Mouse (Mus musculus): ENCODE results near the gene Npy. TPM values are rescaled to one million over a fixed set of nuclear protein-coding genes. Genes with fewer than 3 reads are reported as not detected.

Gene Npy
- total and polyA plus RNA-seq, 3 experiments: 0.24 TPM; not detected in 2

GRCm38 (mm10) chr6:49867571-49867970, 45.1 kb downstream of the Npy start:
- TF ChIP-seq TAL1 (conservative IDR thresholded peaks at IDR 0.05; ENCODE audit: low read depth, low read length): no peak
- TF ChIP-seq CTCF (IDR thresholded peaks at IDR 0.05; ENCODE audit: low read depth, low read length): no peak
- no peak for TF ChIP-seq POLR2AphosphoS5 (IDR thresholded peaks at IDR 0.05; ENCODE audit: insufficient replicate concordance, low read depth, low read length)
- no peak for TF ChIP-seq GATA2 (IDR thresholded peaks at IDR 0.05; ENCODE audit: borderline replicate concordance, low read depth, low read length)
- TF ChIP-seq GATA1 (IDR thresholded peaks at IDR 0.05; ENCODE audit: borderline replicate concordance, low read length): no peak
- no peaks in the 10 kb centered on the region for H3K4me1 ChIP-seq (ENCODE audit: insufficient read depth, low read depth, low read length)

DNA sequence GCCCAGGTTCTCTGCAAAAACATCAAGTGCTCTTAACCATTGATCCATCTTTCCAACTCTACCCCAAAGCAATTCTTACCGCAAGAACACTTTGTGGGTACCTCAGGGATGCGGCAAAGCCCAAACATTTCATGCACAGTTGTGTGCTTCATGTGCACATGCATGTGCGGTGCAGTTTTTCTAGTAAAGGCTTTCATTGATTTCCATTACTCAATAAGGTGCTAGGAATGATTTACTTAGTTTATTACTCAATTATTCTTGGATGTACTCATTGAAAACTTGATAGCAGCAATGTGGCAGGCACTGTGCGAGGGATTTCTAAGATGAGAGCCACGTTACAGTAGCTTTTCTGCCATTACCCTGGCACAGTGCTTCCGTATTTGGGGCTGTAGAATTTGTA, 48.6 kb downstream of the Npy start:
- Histone ChIP-seq H3K27me3 (ENCODE audit: insufficient read depth, low read length) (no peaks in the 10 kb centered on the region; the same call in 1 of the 2 replicates), H3K4me1 (ENCODE audit: insufficient read depth, low read depth, low read length) (no peaks in the 10 kb centered on the region), H3K9me3 (replicated peaks) (no peaks in the 10 kb centered on the region), H3K36me3 (replicated peaks) (no peaks in the 10 kb centered on the region), H3K4me3 (ENCODE audit: low read depth, low read length) (no peak overlapping the region)
- no peak for DNase-seq (ENCODE audit: low spot score)
- no peak for TF ChIP-seq TAL1 (conservative IDR thresholded peaks at IDR 0.05; ENCODE audit: low read depth, low read length)
- TF ChIP-seq GATA2 (IDR thresholded peaks at IDR 0.05; ENCODE audit: borderline replicate concordance, low read depth, low read length): no peak
- no peak for TF ChIP-seq GATA1 (IDR thresholded peaks at IDR 0.05; ENCODE audit: borderline replicate concordance, low read length)
- TF ChIP-seq POLR2AphosphoS5 (IDR thresholded peaks at IDR 0.05; ENCODE audit: insufficient replicate concordance, low read depth, low read length): no peak
- TF ChIP-seq CTCF (IDR thresholded peaks at IDR 0.05; ENCODE audit: low read depth, low read length): no peak
- ATAC-seq (ENCODE audit: extremely low read depth, insufficient number of reproducible peaks, low FRiP score, poor library complexity, severe bottlenecking): no peak

More at GRCm38 (mm10) chr6:49867571-49867970, 45.1 kb downstream of the Npy start:
- no peaks in the 10 kb centered on the region for H3K36me3 ChIP-seq (replicated peaks)
- DNase-seq (ENCODE audit: low spot score) (no peak), ATAC-seq (ENCODE audit: extremely low read depth, insufficient number of reproducible peaks, low FRiP score, poor library complexity, severe bottlenecking) (no peak)
- no peaks in the 10 kb centered on the region for H3K9me3 ChIP-seq (replicated peaks)
- no peak overlapping the region for H3K4me3 ChIP-seq (ENCODE audit: low read depth, low read length)
- no peaks in the 10 kb centered on the region for H3K27me3 ChIP-seq (ENCODE audit: insufficient read depth, low read length)

DNA sequence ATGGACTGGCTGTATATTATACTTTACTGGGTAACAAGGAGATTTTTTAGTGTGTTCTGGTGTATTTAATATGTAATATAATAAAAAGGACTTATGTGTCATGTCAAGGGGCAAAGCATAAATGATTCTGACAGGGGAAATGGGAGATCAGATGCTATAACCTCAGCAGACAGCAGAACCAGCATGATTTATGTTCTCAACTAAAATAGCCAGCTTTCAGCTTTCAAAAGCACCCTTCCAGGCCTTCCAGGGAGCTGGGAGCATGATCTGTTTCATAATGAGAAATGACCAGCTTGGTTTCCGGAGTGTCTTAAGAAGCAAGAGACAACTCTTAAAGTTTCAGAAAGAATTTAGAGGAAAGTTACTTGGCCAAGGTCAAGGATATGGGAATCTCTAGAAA, 51.0 kb downstream of the Npy start:
- Histone ChIP-seq H3K27me3 (ENCODE audit: insufficient read depth, low read length) (peaks cover 2% of the 10 kb centered on the region; the same call in 1 of the 2 replicates), H3K36me3 (replicated peaks) (no peaks in the 10 kb centered on the region), H3K9me3 (replicated peaks) (no peaks in the 10 kb centered on the region), H3K4me3 (ENCODE audit: low read depth, low read length) (no peak overlapping the region), H3K4me1 (ENCODE audit: insufficient read depth, low read depth, low read length) (no peaks in the 10 kb centered on the region)
- no peak for ATAC-seq (ENCODE audit: extremely low read depth, insufficient number of reproducible peaks, low FRiP score, poor library complexity, severe bottlenecking)
- no peak for TF ChIP-seq GATA1 (IDR thresholded peaks at IDR 0.05; ENCODE audit: borderline replicate concordance, low read length)
- TF ChIP-seq GATA2 (IDR thresholded peaks at IDR 0.05; ENCODE audit: borderline replicate concordance, low read depth, low read length): no peak
- no peak for TF ChIP-seq POLR2AphosphoS5 (IDR thresholded peaks at IDR 0.05; ENCODE audit: insufficient replicate concordance, low read depth, low read length)
- no peak for TF ChIP-seq TAL1 (conservative IDR thresholded peaks at IDR 0.05; ENCODE audit: low read depth, low read length)
- TF ChIP-seq CTCF (IDR thresholded peaks at IDR 0.05; ENCODE audit: low read depth, low read length): no peak
- DNase-seq (ENCODE audit: low spot score): no peak

GRCm38 (mm10) chr6:49875160-49875559, 52.6 kb downstream of the Npy start:
- TF ChIP-seq POLR2AphosphoS5 (IDR thresholded peaks at IDR 0.05; ENCODE audit: insufficient replicate concordance, low read depth, low read length): no peak
- no peak for TF ChIP-seq GATA1 (IDR thresholded peaks at IDR 0.05; ENCODE audit: borderline replicate concordance, low read length)
- TF ChIP-seq TAL1 (conservative IDR thresholded peaks at IDR 0.05; ENCODE audit: low read depth, low read length): no peak
- no peak for TF ChIP-seq CTCF (IDR thresholded peaks at IDR 0.05; ENCODE audit: low read depth, low read length)
- TF ChIP-seq GATA2 (IDR thresholded peaks at IDR 0.05; ENCODE audit: borderline replicate concordance, low read depth, low read length): no peak

DNA sequence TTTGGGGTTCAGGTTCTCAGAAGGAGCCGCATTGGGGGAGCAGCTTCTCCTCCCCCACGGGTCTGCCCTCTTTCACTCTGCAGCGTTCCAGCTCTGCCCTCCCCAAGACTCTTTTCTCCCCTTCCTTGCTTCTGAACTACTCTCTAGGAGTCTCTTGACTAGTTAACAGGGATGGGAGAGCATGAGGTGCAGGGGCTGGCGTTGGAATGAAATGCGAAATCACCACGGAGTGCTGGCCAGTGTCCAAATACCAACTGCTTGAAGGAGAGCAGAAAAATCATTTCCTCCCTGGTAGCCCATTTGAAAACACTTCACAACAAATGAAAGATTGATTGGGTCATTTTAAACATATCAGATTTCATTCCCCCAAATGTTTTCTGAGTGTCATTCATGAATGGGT, 53.3 kb downstream of the Npy start:
- TF ChIP-seq CTCF (IDR thresholded peaks at IDR 0.05; ENCODE audit: low read depth, low read length) (no peak), GATA1 (IDR thresholded peaks at IDR 0.05; ENCODE audit: borderline replicate concordance, low read length) (no peak), GATA2 (IDR thresholded peaks at IDR 0.05; ENCODE audit: borderline replicate concordance, low read depth, low read length) (no peak), TAL1 (conservative IDR thresholded peaks at IDR 0.05; ENCODE audit: low read depth, low read length) (no peak), POLR2AphosphoS5 (IDR thresholded peaks at IDR 0.05; ENCODE audit: insufficient replicate concordance, low read depth, low read length) (no peak)
- Histone ChIP-seq H3K9me3 (replicated peaks) (no peaks in the 10 kb centered on the region), H3K27me3 (ENCODE audit: insufficient read depth, low read length) (peaks cover 2% of the 10 kb centered on the region; the same call in 1 of the 2 replicates), H3K4me1 (ENCODE audit: insufficient read depth, low read depth, low read length) (no peaks in the 10 kb centered on the region), H3K36me3 (replicated peaks) (no peaks in the 10 kb centered on the region), H3K4me3 (ENCODE audit: low read depth, low read length) (no peak overlapping the region)
- DNase-seq (ENCODE audit: low spot score): no peak
- ATAC-seq (ENCODE audit: extremely low read depth, insufficient number of reproducible peaks, low FRiP score, poor library complexity, severe bottlenecking): no peak

More at GRCm38 (mm10) chr6:49875160-49875559, 52.6 kb downstream of the Npy start:
- H3K4me3 ChIP-seq (ENCODE audit: low read depth, low read length): no peak overlapping the region
- no peak for ATAC-seq (ENCODE audit: extremely low read depth, insufficient number of reproducible peaks, low FRiP score, poor library complexity, severe bottlenecking)
- no peaks in the 10 kb centered on the region for H3K9me3 ChIP-seq (replicated peaks)
- peaks cover 2% of the 10 kb centered on the region; the same call in 1 of the 2 replicates for H3K27me3 ChIP-seq (ENCODE audit: insufficient read depth, low read length)
- H3K36me3 ChIP-seq (replicated peaks): no peaks in the 10 kb centered on the region
- no peaks in the 10 kb centered on the region for H3K4me1 ChIP-seq (ENCODE audit: insufficient read depth, low read depth, low read length)
- no peak for DNase-seq (ENCODE audit: low spot score)

Measured in G1E (cell line).